Comparison of ENCODE assay signal across 8 mouse cellular contexts in genomic region chr1:170136351-170137009, GRCm38 (mm10). TPM values are rescaled to one million over a fixed set of nuclear protein-coding genes. Genes with fewer than 3 reads are reported as not detected.
A peak's percentile ranks its signal among the peaks of the same experiment; 100 is the strongest.
DNase-seq lines count a peak whose midpoint lies in the region; ATAC-seq and TF ChIP-seq lines count a peak whose summit lies in the region.

No protein-coding gene starts in this region.

- no peaks in the 10 kb centered on the region for H3K27me3 ChIP-seq in Patski
- H3K27me3 ChIP-seq in hindbrain, embryonic 16.5 days (replicated peaks; ENCODE audit: control insufficient read depth, insufficient read depth, low read length) = no peaks in the 10 kb centered on the region

- TF ChIP-seq CTCF in Patski (IDR thresholded peaks at IDR 0.05) = peak; percentile 93
- peak; percentile 84 for TF ChIP-seq CTCF in gastrocnemius, adult 2 months (IDR thresholded peaks at IDR 0.05)

- intact Hi-C loops in gastrocnemius, adult 2 months (cut with DNase I) = loop anchor here (1.0 to 10.0 kb wide), 5 partner anchors 92 to 612 kb away; partner anchors contain the start of gene Hsd17b7

- in situ Hi-C loops in Patski (cut with MboI; ENCODE audit: low pct_unique_long_range_greater_than_20kb) = loop anchor here (5.0 to 10.0 kb wide), 2 partner anchors 194 to 472 kb away; no protein-coding TSS in a partner anchor

- DNase-seq in Patski (ENCODE audit: low read depth, low spot score) = peak; percentile 79
- DNase-seq in gastrocnemius, adult 2 months = peak; percentile 80
- DNase-seq in left cerebral cortex, adult 11 months (ENCODE audit: low spot score) = peak; percentile 66
- DNase-seq in lung, postnatal 36 days = peak; percentile 86
- DNase-seq in retina, postnatal 1 day = peak; percentile 70
- peak; percentile 43 to 72 for DNase-seq in urinary bladder, adult 18-20 months (ENCODE audit: low spot score in 2 of 2)

- no peaks in the 10 kb centered on the region for H3K4me1 ChIP-seq in hindbrain, embryonic 16.5 days (ENCODE audit: control insufficient read depth, insufficient read depth, low read depth, low read length)

- H3K4me3 ChIP-seq in gastrocnemius, adult 2 months = no peak overlapping the region
- no peak overlapping the region for H3K4me3 ChIP-seq in hindbrain, embryonic 16.5 days (ENCODE audit: low read length)

- no peaks in the 10 kb centered on the region for H3K9me3 ChIP-seq in hindbrain, embryonic 16.5 days (ENCODE audit: control insufficient read depth, low read length)

- H3K9ac ChIP-seq in hindbrain, embryonic 16.5 days (ENCODE audit: low read depth, low read length) = no peak overlapping the region

- CTCF ChIA-PET in Patski (lab: Charles Lee) = interaction anchor here (0.7 to 2.6 kb wide), 27 partner anchors 8 to 604 kb away, joined by 3 to 35 read pairs (median 4); partner anchors contain the start of gene Ccdc190

- WGBS in hindbrain, embryonic 16.5 days = 21% methylated on average over 7 of the region's 7 CpGs

- peak; percentile 97 for ATAC-seq in Patski
- ATAC-seq in common myeloid progenitor, adult 5-6 weeks (replicated peaks; ENCODE audit: low read depth, poor library complexity, severe bottlenecking) = peak; percentile 100
- peak; percentile 90 for ATAC-seq in hindbrain, embryonic 16.5 days

- no peaks in the 10 kb centered on the region for H3K36me3 ChIP-seq in hindbrain, embryonic 16.5 days (ENCODE audit: control insufficient read depth, insufficient read depth, low read length)

- H3K27ac ChIP-seq in gastrocnemius, adult 2 months = peak overlapping the region; percentile 49; the same call in 1 of the 2 replicates
- H3K27ac ChIP-seq in hindbrain, embryonic 16.5 days (ENCODE audit: low read depth, low read length) = no peak overlapping the region

- no peak overlapping the region for H3K4me2 ChIP-seq in hindbrain, embryonic 16.5 days (ENCODE audit: low read length)

- POLR2A ChIA-PET in Patski (lab: Charles Lee) = interaction anchor here (0.5 to 1.0 kb wide), 4 partner anchors 12 to 168 kb away, joined by 3 to 5 read pairs (median 4); partner anchors contain the start of gene Hsd17b7

RNA-seq across cellular contexts. Expression of gene Ddr2, which starts 25.9 kb away (rescaled TPM):
- 0.32 TPM for polyA plus RNA-seq in Patski (2021)
- total RNA-seq in common myeloid progenitor, adult 5-6 weeks (2017) = not detected in 2 replicates
- total RNA-seq in gastrocnemius, adult 2 months (2021) = 10 to 100 TPM; 16.4 to 22.5 TPM
- polyA plus RNA-seq in hindbrain, embryonic 16.5 days (2015; fragmentation: Nextera tagmentation; extraction: Ambion mirVana) = 7.7 and 10.1 TPM in 2 replicates

RNA-seq across cellular contexts. Expression of gene Uap1, which starts 38.3 kb away (rescaled TPM):
- polyA plus RNA-seq in Patski (2021) = 75.2 TPM
- 64.9 and 91.7 TPM in 2 replicates for total RNA-seq in common myeloid progenitor, adult 5-6 weeks (2017)
- total RNA-seq in gastrocnemius, adult 2 months (2021) = 10 to 100 TPM; 46.9 to 47.8 TPM
- 65.0 and 65.4 TPM in 2 replicates for polyA plus RNA-seq in hindbrain, embryonic 16.5 days (2015; fragmentation: Nextera tagmentation; extraction: Ambion mirVana)

Comparison
In these comparisons a context has a peak if more than half of its experiments do, and no peak if none do; other contexts are left out.
1. RNA of gene Ddr2, which starts 25.9 kb away (total RNA-seq): 16.4 to 22.5 TPM in gastrocnemius, adult 2 months; not detected in common myeloid progenitor, adult 5-6 weeks; every median in the first group is over 10 times any median in the second.
2. Peak in every context shown above with its lines, with median percentiles within 50 percentile points of each other: ATAC-seq and DNase-seq.